Mouse (Mus musculus): ENCODE data around the gene Agfg1. TPM values are rescaled to one million over a fixed set of nuclear protein-coding genes. Genes with fewer than 3 reads are reported as not detected.

The Agfg1 gene
- polyA plus RNA-seq (2015; fragmentation: Nextera tagmentation; extraction: Ambion mirVana) = 26.6 and 36.5 TPM in 2 replicates

DNA sequence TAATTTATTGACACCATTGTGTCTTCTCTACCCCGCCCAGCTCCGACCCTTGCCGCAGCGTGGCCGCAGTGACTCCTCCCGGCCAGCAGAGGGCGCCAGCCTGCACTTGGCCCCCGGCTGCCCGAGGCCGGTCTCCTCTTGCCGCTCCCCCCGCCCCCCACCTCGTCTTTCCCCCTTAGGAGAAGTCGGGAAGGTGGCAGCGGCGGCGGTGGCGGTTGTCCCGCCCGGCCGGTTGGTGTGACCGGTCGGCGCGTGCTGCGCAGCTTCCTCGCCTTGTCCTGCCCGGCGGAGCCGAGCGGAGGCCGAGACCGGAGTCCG, at the start of gene Agfg1:
Agfg1 (plus strand) TSS at position 188 of the 318 bp plus-strand sequence.
- Histone ChIP-seq H3K27ac (replicated peaks) (peak within 1 kb of the TSS; percentile 90), H3K4me2 (peak within 1 kb of the TSS; percentile 86), H3K36me3 (no peaks in the 10 kb centered on the region), H3K4me3 (replicated peaks) (peak within 1 kb of the TSS; percentile 100), H3K9me3 (replicated peaks) (no peaks in the 10 kb centered on the region), H3K27me3 (replicated peaks) (no peaks in the 10 kb centered on the region), H3K4me1 (peaks cover 40% of the 10 kb centered on the region), H3K9ac (replicated peaks) (peak within 1 kb of the TSS; percentile 96)
- ATAC-seq (ENCODE audit: low FRiP score) = peak; percentile 93
- 0% methylated on average over 25 of the region's 34 CpGs for WGBS

DNA sequence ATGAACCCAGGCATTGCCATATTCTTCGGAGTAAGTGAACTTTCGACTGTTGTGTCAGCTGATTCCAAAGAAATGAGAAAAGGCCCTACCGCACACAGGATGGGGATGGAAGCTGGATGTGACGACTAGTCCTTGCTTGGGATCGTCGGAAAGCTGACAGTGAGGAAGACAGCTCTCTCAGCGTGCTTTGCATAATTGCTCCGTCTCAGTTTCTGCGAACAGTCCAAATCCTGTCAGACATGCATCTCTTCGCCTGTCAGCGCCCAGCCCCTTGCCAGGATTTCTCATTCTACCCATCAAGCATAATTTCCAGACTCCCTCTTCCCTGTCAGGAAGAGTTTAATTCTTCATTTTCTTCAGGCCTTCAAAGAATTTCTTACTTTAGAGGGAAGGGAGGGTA, 48.2 kb upstream of the Agfg1 start:
- H3K4me1 ChIP-seq = 0 out of 2 replicates have a peak, but pooled peaks cover 8% of the 10 kb centered on the region
- ATAC-seq (ENCODE audit: low FRiP score) = no peak
- H3K9me3 ChIP-seq (replicated peaks) = no peaks in the 10 kb centered on the region
- no peaks in the 10 kb centered on the region for H3K27me3 ChIP-seq (replicated peaks)
- WGBS = 89% methylated on average over 11 of the region's 11 CpGs
- no peak overlapping the region for H3K27ac ChIP-seq (replicated peaks)
- no peaks in the 10 kb centered on the region for H3K36me3 ChIP-seq
- no peak overlapping the region for H3K9ac ChIP-seq (replicated peaks)
- no peak overlapping the region for H3K4me3 ChIP-seq (replicated peaks)
- no peak overlapping the region for H3K4me2 ChIP-seq

DNA sequence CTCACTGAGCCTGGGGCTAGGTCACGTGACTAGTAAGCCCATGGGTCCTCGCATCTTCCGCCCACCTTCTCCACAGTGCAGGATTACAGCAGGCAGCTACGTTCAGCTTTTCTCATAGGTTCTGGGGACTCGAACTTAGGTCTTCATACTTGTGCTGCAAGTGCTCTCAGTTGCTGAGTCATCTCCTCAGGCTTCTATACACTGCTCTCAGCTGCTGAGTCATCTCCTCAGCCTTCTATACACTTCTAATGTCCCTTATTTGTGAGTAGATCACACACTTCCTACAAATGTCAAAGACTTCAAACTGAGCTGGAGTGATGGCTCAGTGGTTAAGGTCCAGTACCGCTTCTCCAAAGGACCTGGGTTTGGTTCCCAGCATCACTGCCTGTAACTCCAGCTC, 47.0 kb upstream of the Agfg1 start:
- Histone ChIP-seq H3K9ac (replicated peaks) (no peak overlapping the region), H3K4me2 (no peak overlapping the region), H3K4me1 (0 out of 2 replicates have a peak, but pooled peaks cover 8% of the 10 kb centered on the region), H3K27me3 (replicated peaks) (no peaks in the 10 kb centered on the region), H3K4me3 (replicated peaks) (no peak overlapping the region), H3K27ac (replicated peaks) (no peak overlapping the region), H3K36me3 (no peaks in the 10 kb centered on the region), H3K9me3 (replicated peaks) (no peaks in the 10 kb centered on the region)
- WGBS = 92% methylated on average over 6 of the region's 6 CpGs
- ATAC-seq (ENCODE audit: low FRiP score) = no peak

DNA sequence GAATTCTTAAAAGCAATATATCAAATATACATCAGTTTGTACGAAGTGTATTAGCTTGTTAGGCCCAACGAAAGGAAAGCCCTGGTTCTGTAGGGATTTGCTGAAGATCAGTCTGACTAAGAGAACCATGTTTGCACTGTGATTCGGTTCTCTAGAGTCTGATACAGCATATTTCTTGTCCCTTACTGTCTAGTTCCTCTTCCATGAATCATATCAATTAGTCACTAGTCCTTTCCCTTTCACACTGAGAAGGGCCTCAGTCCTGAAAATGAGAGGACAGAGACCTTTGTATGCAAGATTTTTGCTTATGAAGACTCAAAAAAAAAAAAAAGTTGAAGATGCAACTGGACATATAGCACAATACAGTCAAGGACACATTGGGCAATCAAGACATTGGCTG, 46.2 kb upstream of the Agfg1 start:
- WGBS = 90% methylated on average over 3 of the region's 3 CpGs
- Histone ChIP-seq H3K4me3 (replicated peaks) (no peak overlapping the region), H3K4me2 (no peak overlapping the region), H3K27ac (replicated peaks) (no peak overlapping the region), H3K27me3 (replicated peaks) (no peaks in the 10 kb centered on the region), H3K9me3 (replicated peaks) (no peaks in the 10 kb centered on the region), H3K4me1 (0 out of 2 replicates have a peak, but pooled peaks cover 6% of the 10 kb centered on the region), H3K36me3 (no peaks in the 10 kb centered on the region), H3K9ac (replicated peaks) (no peak overlapping the region)
- ATAC-seq (ENCODE audit: low FRiP score) = no peak

DNA sequence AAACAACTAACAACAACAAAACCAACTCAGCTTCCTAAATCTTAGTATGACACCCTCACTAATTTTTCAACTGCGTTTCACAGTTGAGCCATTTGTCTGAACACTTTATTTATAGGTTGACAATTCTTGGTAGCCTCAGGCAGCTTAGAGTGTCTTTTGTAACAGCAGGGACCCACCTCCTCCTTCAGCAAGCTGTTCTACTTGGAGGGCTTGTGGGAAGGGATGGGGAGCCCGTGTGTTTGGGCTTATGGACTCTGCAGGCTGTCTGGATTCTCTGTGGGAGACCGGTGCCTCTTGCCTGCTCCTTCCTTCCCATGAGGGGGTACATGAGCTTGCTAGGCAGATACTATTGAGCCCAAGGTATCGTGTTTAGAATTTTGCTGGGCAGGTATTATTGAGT, 45.3 kb upstream of the Agfg1 start:
- 0 out of 2 replicates have a peak, but pooled peaks cover 6% of the 10 kb centered on the region for H3K4me1 ChIP-seq
- H3K4me2 ChIP-seq = no peak overlapping the region
- H3K9ac ChIP-seq (replicated peaks) = no peak overlapping the region
- no peak for ATAC-seq (ENCODE audit: low FRiP score)
- no peak overlapping the region for H3K27ac ChIP-seq (replicated peaks)
- no peaks in the 10 kb centered on the region for H3K27me3 ChIP-seq (replicated peaks)
- 45% methylated on average over 4 of the region's 4 CpGs for WGBS
- H3K9me3 ChIP-seq (replicated peaks) = no peaks in the 10 kb centered on the region
- H3K4me3 ChIP-seq (replicated peaks) = no peak overlapping the region
- H3K36me3 ChIP-seq = no peaks in the 10 kb centered on the region

DNA sequence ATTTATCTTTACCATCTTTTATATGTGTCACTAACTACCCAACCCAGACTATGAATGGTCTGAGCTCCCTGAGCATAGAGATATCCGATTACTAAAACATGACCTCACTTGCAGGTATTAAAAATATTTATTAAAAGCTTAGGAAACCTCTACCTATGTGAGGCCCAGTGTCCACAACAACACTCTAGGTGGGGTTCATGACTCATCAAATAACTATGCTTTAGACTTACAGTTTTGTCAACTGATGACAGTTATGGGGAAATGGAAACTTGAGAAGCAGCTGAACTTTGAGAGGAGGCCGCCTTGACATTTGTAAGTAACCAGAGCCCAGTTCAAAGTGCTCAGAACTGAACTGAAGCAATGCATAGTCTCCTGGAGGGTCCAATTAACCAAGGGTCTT, 44.1 kb upstream of the Agfg1 start:
- Histone ChIP-seq H3K36me3 (no peaks in the 10 kb centered on the region), H3K27ac (replicated peaks) (no peak overlapping the region), H3K27me3 (replicated peaks) (no peaks in the 10 kb centered on the region), H3K4me1 (0 out of 2 replicates have a peak, but pooled peaks cover 6% of the 10 kb centered on the region), H3K4me2 (no peak overlapping the region), H3K9ac (replicated peaks) (no peak overlapping the region), H3K4me3 (replicated peaks) (no peak overlapping the region), H3K9me3 (replicated peaks) (no peaks in the 10 kb centered on the region)
- 91% methylated on average over 2 of the region's 2 CpGs for WGBS
- ATAC-seq (ENCODE audit: low FRiP score) = no peak

DNA sequence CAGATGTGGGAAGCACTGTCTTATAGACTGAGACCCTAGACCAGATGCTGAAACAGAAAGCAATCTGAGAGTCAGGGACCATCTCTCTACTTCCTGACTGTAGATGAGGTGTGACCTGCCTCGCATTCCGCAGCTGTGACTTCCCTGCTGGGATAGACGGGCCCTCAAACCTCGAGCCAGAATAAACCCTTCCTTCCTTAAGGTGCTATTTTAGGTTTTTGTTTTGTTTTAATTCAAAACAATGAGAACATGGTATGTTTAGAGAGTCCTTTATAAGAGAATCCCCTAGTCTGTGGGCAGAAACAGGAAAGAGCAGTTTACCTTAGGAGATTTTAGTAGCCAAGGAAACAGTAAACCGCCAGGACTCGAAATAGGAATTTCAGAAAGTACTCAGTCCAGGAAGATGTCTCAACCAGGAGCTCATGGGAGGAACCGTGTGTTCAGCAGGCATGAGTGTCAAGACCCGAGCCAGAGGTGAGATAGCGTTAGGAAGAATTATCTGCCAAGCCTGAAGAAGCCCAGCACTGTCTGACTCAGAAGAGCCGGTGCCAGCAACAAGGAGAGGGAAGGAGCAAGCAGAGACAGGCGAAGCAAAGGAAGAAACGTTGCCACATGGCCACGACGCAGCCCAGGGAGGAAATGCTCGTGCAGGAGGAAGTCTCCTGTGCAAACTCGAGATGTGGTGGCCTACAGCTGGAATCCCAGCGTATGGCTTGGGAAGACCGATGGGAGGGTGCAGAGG, 43.4 kb upstream of the Agfg1 start:
- Histone ChIP-seq H3K4me2 (no peak overlapping the region), H3K36me3 (no peaks in the 10 kb centered on the region), H3K9me3 (replicated peaks) (no peaks in the 10 kb centered on the region), H3K9ac (replicated peaks) (no peak overlapping the region), H3K27me3 (replicated peaks) (no peaks in the 10 kb centered on the region), H3K4me1 (0 out of 2 replicates have a peak, but pooled peaks cover 6% of the 10 kb centered on the region), H3K4me3 (replicated peaks) (no peak overlapping the region), H3K27ac (replicated peaks) (0 out of 2 replicates have a peak overlapping the region, but pooled peaks have one; percentile 4)
- 75% methylated on average over 18 of the region's 18 CpGs for WGBS
- no peak for ATAC-seq (ENCODE audit: low FRiP score)

DNA sequence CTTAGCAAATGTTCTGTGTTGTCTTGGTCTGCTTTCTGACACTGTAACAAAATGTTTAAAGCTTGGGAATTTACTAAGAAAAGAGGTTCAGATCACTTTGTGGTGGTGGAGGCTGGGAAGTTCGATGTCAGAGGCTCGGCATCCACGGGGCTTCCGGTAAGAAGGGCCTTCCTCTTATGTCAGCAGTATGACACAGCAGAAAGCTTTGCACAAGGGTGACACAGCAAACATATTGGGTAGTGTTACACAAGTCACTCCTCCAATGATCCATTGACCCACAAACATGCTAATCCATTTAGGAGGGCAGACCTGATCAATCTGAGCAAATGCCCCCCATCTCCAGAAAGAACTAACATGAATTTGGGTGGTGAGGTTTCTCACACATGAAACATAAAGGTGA, 42.2 kb upstream of the Agfg1 start:
- H3K27me3 ChIP-seq (replicated peaks) = no peaks in the 10 kb centered on the region
- H3K9me3 ChIP-seq (replicated peaks) = no peaks in the 10 kb centered on the region
- no peak overlapping the region for H3K4me3 ChIP-seq (replicated peaks)
- WGBS = 95% methylated on average over 4 of the region's 4 CpGs
- H3K27ac ChIP-seq (replicated peaks) = no peak overlapping the region
- ATAC-seq (ENCODE audit: low FRiP score) = no peak
- H3K4me1 ChIP-seq = peaks cover 11% of the 10 kb centered on the region; the same call in 1 of the 2 replicates
- no peak overlapping the region for H3K4me2 ChIP-seq
- H3K36me3 ChIP-seq = no peaks in the 10 kb centered on the region
- no peak overlapping the region for H3K9ac ChIP-seq (replicated peaks)

DNA sequence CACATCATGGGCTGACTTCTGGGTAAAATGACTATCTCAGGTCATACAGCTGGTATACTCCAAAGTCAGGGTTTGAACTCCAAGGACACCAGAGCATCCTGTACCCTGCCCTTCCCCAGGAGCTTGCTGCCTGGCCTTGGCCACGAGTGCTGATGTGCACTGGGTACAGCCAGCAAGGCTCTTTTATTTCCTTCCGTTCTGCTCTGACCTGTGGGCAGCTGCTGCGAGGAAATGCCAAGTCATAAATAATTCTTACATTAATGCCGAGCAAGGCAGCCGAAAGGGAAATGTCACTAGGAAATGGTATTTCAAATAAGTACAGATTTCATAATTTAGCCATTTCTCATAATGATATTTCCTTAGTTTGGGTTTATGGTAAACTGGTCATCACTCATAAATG, 41.0 kb upstream of the Agfg1 start:
- 40% methylated on average over 5 of the region's 5 CpGs for WGBS
- no peaks in the 10 kb centered on the region for H3K36me3 ChIP-seq
- no peak overlapping the region for H3K27ac ChIP-seq (replicated peaks)
- peaks cover 11% of the 10 kb centered on the region; the same call in 1 of the 2 replicates for H3K4me1 ChIP-seq
- no peaks in the 10 kb centered on the region for H3K9me3 ChIP-seq (replicated peaks)
- H3K9ac ChIP-seq (replicated peaks) = no peak overlapping the region
- ATAC-seq (ENCODE audit: low FRiP score) = no peak
- H3K4me2 ChIP-seq = no peak overlapping the region
- no peak overlapping the region for H3K4me3 ChIP-seq (replicated peaks)
- H3K27me3 ChIP-seq (replicated peaks) = no peaks in the 10 kb centered on the region

DNA sequence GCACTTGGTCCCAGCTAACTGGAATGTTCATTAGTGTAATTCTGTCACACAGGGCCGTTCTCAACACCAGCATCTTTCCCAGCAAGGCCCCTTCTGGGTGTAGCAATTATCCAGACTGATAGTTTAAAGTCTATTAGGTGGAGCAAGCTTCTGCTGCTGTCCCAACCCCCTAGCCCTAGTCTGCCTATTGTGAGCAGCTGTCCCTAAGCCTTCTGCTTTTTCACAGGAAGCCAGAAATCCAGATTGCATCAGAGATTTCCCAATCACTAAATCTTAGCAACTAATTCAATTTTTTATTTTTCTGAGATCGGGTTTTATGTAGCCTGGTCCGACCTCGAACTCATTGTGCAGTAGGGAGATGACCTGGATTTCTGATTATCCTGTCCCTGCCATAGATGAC, 40.4 kb upstream of the Agfg1 start:
- no peak overlapping the region for H3K4me3 ChIP-seq (replicated peaks)
- H3K9me3 ChIP-seq (replicated peaks) = no peaks in the 10 kb centered on the region
- no peak for ATAC-seq (ENCODE audit: low FRiP score)
- 71% methylated on average over 4 of the region's 4 CpGs for WGBS
- H3K27me3 ChIP-seq (replicated peaks) = no peaks in the 10 kb centered on the region
- H3K4me2 ChIP-seq = no peak overlapping the region
- H3K9ac ChIP-seq (replicated peaks) = no peak overlapping the region
- peaks cover 10% of the 10 kb centered on the region; the same call in 1 of the 2 replicates for H3K4me1 ChIP-seq
- H3K36me3 ChIP-seq = no peaks in the 10 kb centered on the region
- H3K27ac ChIP-seq (replicated peaks) = no peak overlapping the region

DNA sequence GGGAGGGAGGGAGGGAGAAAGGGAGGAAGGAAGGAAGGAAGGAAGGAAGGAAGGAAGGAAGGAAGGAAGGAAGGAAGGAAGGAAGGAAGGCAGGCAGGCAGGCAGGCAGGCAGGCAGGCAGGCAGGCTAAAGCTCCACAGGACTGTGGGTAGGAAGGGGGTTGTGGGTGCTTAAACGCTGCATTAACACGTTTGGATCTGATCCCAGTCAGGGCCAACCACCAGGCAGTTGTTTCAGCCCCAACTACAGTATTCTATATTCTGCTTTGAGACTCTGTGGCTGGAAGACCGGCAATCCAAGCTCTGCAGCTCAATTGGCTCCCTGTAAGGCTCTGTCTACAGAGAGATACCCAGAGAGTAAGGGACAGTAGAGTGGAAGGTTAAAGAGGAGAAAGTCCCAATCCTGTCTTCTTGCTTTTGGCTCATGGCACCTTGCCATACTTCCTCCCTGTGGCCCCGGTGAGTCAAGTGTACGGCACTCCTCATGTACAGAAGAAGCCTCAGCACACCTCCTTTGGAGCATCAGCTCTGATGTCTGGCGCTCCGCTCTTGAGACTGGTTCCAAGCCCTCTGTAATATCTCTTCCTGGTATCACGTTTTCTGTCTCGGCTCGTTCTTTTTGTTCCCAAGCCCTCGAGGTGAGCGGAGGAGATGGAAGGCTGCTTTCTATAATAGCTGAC, 38.0 kb upstream of the Agfg1 start:
- 79% methylated on average over 12 of the region's 12 CpGs for WGBS
- Histone ChIP-seq H3K27me3 (replicated peaks) (no peaks in the 10 kb centered on the region), H3K9me3 (replicated peaks) (no peaks in the 10 kb centered on the region), H3K9ac (replicated peaks) (no peak overlapping the region), H3K4me1 (peaks cover 5% of the 10 kb centered on the region; the same call in 1 of the 2 replicates), H3K4me2 (no peak overlapping the region), H3K27ac (replicated peaks) (no peak overlapping the region), H3K36me3 (no peaks in the 10 kb centered on the region), H3K4me3 (replicated peaks) (no peak overlapping the region)
- no peak for ATAC-seq (ENCODE audit: low FRiP score)

DNA sequence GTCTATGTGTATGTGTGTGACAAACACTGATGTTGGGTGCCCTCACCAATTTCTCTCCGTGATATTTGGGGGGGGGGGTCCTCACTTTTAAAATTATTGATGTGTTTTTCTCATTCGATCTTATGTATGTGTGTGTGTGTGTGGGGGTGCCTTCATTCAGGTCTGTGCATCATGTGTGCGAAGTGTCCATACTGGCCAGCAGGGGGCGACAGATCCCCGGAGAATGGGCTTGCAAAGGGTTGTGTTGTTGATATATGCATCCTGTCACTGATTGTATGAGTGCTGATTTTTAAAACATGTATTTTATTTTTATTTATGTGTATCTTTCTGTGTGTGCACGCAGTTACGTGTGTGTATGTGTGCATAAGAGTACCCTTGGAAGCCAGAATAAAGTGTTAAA, 35.7 kb upstream of the Agfg1 start:
- no peaks in the 10 kb centered on the region for H3K9me3 ChIP-seq (replicated peaks)
- ATAC-seq (ENCODE audit: low FRiP score) = no peak
- WGBS = 82% methylated on average over 7 of the region's 7 CpGs
- H3K27ac ChIP-seq (replicated peaks) = no peak overlapping the region
- peaks cover 5% of the 10 kb centered on the region; the same call in 1 of the 2 replicates for H3K4me1 ChIP-seq
- H3K9ac ChIP-seq (replicated peaks) = no peak overlapping the region
- no peaks in the 10 kb centered on the region for H3K27me3 ChIP-seq (replicated peaks)
- H3K36me3 ChIP-seq = no peaks in the 10 kb centered on the region
- no peak overlapping the region for H3K4me3 ChIP-seq (replicated peaks)
- no peak overlapping the region for H3K4me2 ChIP-seq

Measured in neural tube, embryonic 15.5 days (tissue).